Mouse (Mus musculus) limb, embryonic 10.5 days (tissue): ENCODE data around the gene Ulk4. TPM values are rescaled to one million over a fixed set of nuclear protein-coding genes. Genes with fewer than 3 reads are reported as not detected.

Experiments
- DNase-seq: peaks from one replicate; pipeline ENCODE4 v3.0.0-alpha.2; 2017; ENCODE audit warnings: low spot score
- H3K27ac ChIP-seq: fragments of 300-500 bp; sonication (generic); 2 replicates; pipeline ENCODE4 v1.5.1; 2016; ENCODE audit warnings: mild to moderate bottlenecking
- H3K27me3 ChIP-seq: fragments of 300-500 bp; sonication (generic); 2 replicates; pipeline ENCODE4 v1.6.1; 2016; ENCODE audit warnings: low read depth, mild to moderate bottlenecking; ENCODE audit not compliant: poor library complexity, severe bottlenecking
- H3K36me3 ChIP-seq: fragments of 300-500 bp; sonication (generic); 2 replicates; pipeline ENCODE4 v1.6.1; 2016; ENCODE audit warnings: mild to moderate bottlenecking, moderate library complexity
- H3K4me1 ChIP-seq: fragments of 300-500 bp; sonication (generic); 2 replicates; pipeline ENCODE4 v1.6.1; 2016
- H3K4me3 ChIP-seq: fragments of 300-500 bp; sonication (generic); 2 replicates; pipeline ENCODE4 v1.5.1; 2016; ENCODE audit warnings: mild to moderate bottlenecking, moderate library complexity
- H3K9me3 ChIP-seq: fragments of 300-500 bp; sonication (generic); replicated peaks from 2 replicates; pipeline ENCODE4 v1.6.1; 2016; ENCODE audit warnings: mild to moderate bottlenecking
- WGBS: fragments of 180-500 bp; shearing (Covaris S2); methylation state at CpG from one replicate; pipeline ENCODE4 v1.1.7; 2016; 5-methylcytosine and 5-hydroxymethylcytosine counted together
- polyA plus RNA-seq: library from polyadenylated mRNA; unstranded; fragments of >200 nt; fragmentation: Nextera tagmentation; extraction: Ambion mirVana; gene quantifications from 2 replicates; pipeline ENCODE4 v1.2.1, GENCODE M21; 2016

Ulk4 gene
- polyA plus RNA-seq, 1 experiment from 2014 or later: 140 TPM

DNA sequence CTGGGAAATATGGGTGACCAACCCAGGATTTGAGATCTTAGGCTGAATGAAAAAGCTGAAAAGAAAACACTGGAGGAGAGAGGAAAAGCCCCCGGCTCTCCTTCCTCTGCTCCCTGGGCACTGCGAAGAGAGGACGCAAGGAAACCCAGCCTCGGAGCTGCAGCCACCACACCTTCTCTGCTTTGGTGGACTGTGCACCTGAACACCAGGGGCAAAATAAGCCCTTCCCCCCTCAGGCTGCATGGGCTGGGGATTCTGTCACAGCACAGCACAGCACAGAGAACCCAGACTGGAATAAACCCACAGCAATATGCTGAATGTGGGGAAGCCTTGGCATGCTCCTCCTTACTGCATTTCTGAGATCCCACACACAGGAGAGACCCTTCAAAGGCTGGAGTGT is 81.9 kb downstream of the Ulk4 start:
- no peaks in the 10 kb centered on the region for H3K27me3 ChIP-seq
- no peak overlapping the region for H3K4me3 ChIP-seq
- peaks cover 12% of the 10 kb centered on the region; the same call in 1 of the 2 replicates for H3K36me3 ChIP-seq
- no peak for DNase-seq
- H3K27ac ChIP-seq: no peak overlapping the region
- 99% methylated on average over 4 of the region's 4 CpGs for whole genome bisulfite sequencing
- H3K9me3 ChIP-seq: peaks cover 7% of the 10 kb centered on the region
- H3K4me1 ChIP-seq: no peaks in the 10 kb centered on the region

DNA sequence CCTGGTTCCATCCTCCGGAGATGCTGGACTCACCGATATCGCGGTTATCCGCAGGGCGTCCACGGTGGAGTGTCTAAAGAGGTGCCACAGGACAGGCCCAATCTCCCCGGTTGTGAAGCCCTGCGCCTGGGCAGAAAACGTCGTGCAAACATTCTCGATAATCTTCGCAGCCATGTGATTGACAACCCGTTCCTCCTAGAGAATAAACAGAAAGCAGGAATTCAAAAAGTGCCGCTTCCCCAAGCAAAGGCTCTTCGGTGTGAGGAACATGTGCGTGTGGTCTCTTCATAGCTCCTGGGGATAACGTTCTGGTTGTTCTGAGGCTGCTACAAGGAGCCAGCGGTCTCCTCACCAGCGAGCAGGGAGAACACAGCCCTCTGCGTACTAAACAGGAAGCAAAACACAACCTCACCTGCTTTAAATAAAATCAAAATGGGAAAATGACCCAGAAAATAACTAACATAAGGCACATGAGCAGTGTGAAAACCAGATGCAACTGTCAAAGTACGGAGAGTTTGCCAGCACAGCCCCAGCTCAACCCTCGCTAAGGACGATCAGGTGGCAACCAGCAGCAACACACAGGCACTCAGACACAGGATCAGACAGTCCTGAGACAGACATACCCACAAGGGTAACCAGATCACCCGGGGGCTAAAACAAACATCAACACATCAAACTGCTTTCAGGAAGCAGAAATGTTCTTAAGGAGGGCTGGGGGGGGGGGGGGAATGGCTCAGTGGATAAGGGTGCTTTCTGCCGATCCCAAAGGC is 84.2 kb downstream of the Ulk4 start:
- no peak overlapping the region for H3K27ac ChIP-seq
- no peak for DNase-seq
- no peaks in the 10 kb centered on the region for H3K27me3 ChIP-seq
- WGBS: 93% methylated on average over 26 of the region's 26 CpGs
- H3K36me3 ChIP-seq: peaks cover 12% of the 10 kb centered on the region; the same call in 1 of the 2 replicates
- no peak overlapping the region for H3K4me3 ChIP-seq
- H3K9me3 ChIP-seq: peaks cover 7% of the 10 kb centered on the region
- no peaks in the 10 kb centered on the region for H3K4me1 ChIP-seq

DNA sequence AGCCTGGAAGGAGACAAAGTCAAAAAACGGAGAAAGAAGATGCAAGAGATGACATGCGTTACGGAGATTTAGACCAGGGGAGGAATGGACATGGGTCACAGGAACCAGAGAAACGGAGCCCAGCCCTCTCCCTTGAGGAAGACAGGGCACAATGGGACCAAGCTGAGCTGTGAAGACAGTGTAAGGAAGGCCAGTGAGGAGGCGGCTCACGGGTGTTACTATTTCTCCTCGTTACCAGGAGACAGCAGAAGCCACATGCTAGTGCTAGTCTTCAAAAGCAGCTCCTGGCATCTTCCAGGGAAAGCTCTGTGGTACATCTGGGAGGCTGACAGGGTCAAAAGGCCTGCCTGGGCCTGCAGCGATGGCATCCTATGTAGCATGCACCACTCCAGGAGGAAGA is 89.2 kb downstream of the Ulk4 start:
- Histone ChIP-seq H3K27me3 (no peaks in the 10 kb centered on the region), H3K9me3 (no peaks in the 10 kb centered on the region), H3K36me3 (peaks cover 8% of the 10 kb centered on the region; the same call in 1 of the 2 replicates), H3K27ac (no peak overlapping the region), H3K4me3 (no peak overlapping the region), H3K4me1 (no peaks in the 10 kb centered on the region)
- 87% methylated on average over 8 of the region's 8 CpGs for WGBS
- DNase-seq: no peak

DNA sequence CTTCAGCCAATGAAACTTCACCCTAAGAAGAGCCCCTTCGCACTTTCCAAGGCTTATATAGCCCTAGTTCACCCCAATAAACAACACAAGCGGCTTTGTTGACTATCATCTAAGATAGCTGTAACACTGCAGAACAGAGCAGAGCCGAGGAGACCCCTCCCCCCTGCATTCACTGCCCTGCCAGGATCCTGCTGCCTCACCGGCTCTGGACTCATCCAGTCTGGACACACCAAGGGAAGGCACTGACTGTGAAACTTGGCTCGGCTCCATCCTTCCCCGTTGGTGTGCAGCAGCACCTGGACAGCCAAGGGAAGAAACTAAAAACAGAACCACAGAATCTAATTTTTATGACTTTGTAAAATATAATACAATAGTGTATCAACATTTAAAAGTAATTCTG is 91.2 kb downstream of the Ulk4 start:
- WGBS: 56% methylated on average over 6 of the region's 6 CpGs
- no peak for DNase-seq
- H3K4me3 ChIP-seq: no peak overlapping the region

DNA sequence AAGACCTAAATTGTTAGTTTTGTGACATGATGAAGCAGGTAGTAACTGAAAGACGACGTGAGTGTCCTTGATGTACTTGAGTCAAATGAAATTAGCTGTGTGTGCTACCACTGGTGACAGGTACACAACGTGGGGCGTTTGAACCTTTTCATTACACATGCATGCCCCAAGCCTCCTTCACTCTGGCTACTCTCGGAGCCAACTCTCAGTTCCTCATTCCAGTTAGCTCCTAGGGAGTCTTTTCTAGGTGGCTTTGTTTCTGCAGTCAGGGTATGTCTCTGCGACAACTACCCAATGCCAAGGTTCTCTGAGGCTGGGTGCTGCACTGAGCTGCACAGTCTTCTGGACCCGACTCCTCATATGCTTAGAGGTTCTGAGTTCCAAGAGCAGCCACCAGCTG is 100.6 kb downstream of the Ulk4 start:
- Histone ChIP-seq H3K4me1 (no peaks in the 10 kb centered on the region), H3K9me3 (no peaks in the 10 kb centered on the region), H3K4me3 (no peak overlapping the region), H3K36me3 (no peaks in the 10 kb centered on the region), H3K27me3 (no peaks in the 10 kb centered on the region), H3K27ac (no peak overlapping the region)
- WGBS: 88% methylated on average over 7 of the region's 7 CpGs
- DNase-seq: no peak

More for the DNA sequence above, 91.2 kb downstream of the Ulk4 start:
- no peaks in the 10 kb centered on the region; the same call in 1 of the 2 replicates for H3K36me3 ChIP-seq
- no peaks in the 10 kb centered on the region for H3K4me1 ChIP-seq
- H3K27me3 ChIP-seq: no peaks in the 10 kb centered on the region
- H3K27ac ChIP-seq: no peak overlapping the region
- no peaks in the 10 kb centered on the region for H3K9me3 ChIP-seq

DNA sequence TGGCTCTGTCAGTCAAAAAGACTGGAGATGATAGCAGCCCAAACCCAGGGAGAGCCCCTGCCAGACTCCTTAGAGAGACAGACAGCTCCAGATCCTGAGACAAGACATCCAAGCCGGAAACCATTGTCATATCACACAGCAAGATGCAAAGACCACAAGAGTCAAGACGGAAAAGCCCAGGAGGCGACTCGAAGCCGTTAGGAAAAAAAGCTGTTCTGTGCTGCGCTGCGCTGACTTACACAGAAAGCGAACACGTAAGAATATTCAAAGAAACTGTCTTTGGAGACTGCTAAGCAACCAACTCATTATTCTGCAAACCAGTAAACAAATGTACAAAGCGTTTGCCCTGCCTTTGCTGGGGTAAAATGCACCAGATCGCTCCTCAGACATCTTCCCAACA is 101.8 kb downstream of the Ulk4 start:
- H3K9me3 ChIP-seq: no peaks in the 10 kb centered on the region
- no peaks in the 10 kb centered on the region for H3K4me1 ChIP-seq
- 92% methylated on average over 11 of the region's 11 CpGs for WGBS
- no peaks in the 10 kb centered on the region for H3K36me3 ChIP-seq
- H3K27ac ChIP-seq: no peak overlapping the region
- DNase-seq: no peak
- H3K4me3 ChIP-seq: no peak overlapping the region
- H3K27me3 ChIP-seq: no peaks in the 10 kb centered on the region

DNA sequence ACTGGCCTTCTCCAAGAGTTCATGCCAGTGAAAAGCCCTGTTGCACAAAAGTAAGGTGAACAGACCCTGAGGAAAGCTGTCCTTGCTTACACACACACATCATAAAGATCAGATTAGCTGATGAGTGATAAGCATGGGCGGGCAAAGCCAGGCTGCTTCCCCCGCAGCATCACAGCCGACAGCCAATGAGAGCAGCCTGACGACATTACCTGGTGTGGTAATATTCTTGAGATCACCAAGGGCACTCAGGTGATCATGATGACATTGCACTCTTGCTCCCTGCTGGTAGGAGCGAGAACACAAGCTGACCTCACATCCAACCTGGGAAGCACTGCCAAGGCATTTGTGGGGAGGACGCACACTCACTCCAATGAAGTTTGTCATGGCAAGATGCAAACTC is 104.9 kb downstream of the Ulk4 start:
- no peak for DNase-seq
- Histone ChIP-seq H3K4me1 (no peaks in the 10 kb centered on the region), H3K27me3 (no peaks in the 10 kb centered on the region), H3K9me3 (no peaks in the 10 kb centered on the region), H3K27ac (no peak overlapping the region), H3K36me3 (no peaks in the 10 kb centered on the region), H3K4me3 (no peak overlapping the region)
- WGBS: 89% methylated on average over 6 of the region's 6 CpGs

DNA sequence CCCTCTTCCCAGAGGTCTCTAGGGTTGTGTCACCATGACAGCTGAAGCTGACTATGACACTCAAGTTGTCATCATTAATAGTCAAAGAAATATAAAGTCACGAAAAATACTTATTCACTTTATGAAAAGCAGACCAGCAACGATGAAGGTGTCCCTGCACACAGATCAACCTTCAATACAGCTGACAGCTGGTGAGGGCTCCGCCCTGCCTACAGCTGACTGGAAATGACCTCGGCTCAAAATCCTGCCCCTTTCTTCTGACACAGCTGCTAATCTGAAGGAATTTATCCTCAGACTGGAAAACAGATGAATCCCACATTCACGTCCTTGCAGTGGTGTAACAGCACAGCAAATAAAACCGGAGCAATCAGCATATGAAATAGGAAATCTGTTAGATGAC is 105.4 kb downstream of the Ulk4 start:
- H3K27me3 ChIP-seq: no peaks in the 10 kb centered on the region
- no peaks in the 10 kb centered on the region for H3K36me3 ChIP-seq
- H3K4me3 ChIP-seq: no peak overlapping the region
- no peaks in the 10 kb centered on the region for H3K4me1 ChIP-seq
- DNase-seq: no peak
- 89% methylated on average over 6 of the region's 6 CpGs for WGBS
- no peak overlapping the region for H3K27ac ChIP-seq
- no peaks in the 10 kb centered on the region for H3K9me3 ChIP-seq

DNA sequence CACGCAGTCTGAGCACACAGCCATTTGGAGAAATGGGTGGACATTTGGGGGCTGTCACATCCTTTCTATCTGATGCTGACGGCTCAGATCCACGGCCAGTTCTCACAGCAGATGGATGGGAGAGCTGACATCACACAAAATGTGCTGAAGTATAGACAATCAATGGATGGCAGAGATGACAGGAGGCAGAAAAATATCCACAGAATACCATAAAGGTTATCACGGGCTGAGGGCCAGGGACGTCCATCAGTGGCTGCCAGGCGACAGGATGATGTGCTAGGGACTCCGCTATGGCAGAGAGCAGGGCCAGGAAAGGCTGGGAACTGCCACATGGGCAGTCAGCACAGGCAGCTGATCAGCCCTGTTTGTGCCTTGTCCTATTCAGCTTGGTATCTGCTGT is 112.4 kb downstream of the Ulk4 start:
- 83% methylated on average over 7 of the region's 7 CpGs for WGBS
- no peak for DNase-seq

DNA sequence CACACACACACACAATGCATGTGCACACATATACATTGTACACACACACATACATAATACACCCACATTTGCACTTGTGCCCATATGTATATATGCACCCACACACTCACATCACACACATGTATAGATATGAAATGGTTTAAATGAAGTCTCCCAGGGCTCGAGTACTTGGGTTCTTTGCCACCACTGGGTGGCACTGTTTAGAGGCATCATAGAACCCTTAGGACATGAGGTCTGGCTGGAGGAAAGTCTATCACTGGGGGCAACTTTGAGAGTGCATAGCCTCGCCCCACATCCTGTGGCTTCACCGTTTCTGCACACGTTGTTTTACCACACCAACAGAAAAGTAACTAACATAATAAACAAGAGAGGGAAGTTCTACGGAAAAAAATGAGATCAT is 114.2 kb downstream of the Ulk4 start:
- peaks cover 6% of the 10 kb centered on the region; the same call in 1 of the 2 replicates for H3K4me1 ChIP-seq
- WGBS: 63% methylated on average over 5 of the region's 5 CpGs
- H3K9me3 ChIP-seq: 0 out of 2 replicates have a peak, but pooled peaks cover 2% of the 10 kb centered on the region
- H3K4me3 ChIP-seq: no peak overlapping the region
- H3K27ac ChIP-seq: no peak overlapping the region
- H3K36me3 ChIP-seq: no peaks in the 10 kb centered on the region
- DNase-seq: no peak
- no peaks in the 10 kb centered on the region for H3K27me3 ChIP-seq

More for the DNA sequence above, 112.4 kb downstream of the Ulk4 start:
- Histone ChIP-seq H3K36me3 (no peaks in the 10 kb centered on the region), H3K9me3 (0 out of 2 replicates have a peak, but pooled peaks cover 2% of the 10 kb centered on the region), H3K27ac (no peak overlapping the region), H3K4me3 (no peak overlapping the region), H3K4me1 (peaks cover 6% of the 10 kb centered on the region; the same call in 1 of the 2 replicates), H3K27me3 (no peaks in the 10 kb centered on the region)

DNA sequence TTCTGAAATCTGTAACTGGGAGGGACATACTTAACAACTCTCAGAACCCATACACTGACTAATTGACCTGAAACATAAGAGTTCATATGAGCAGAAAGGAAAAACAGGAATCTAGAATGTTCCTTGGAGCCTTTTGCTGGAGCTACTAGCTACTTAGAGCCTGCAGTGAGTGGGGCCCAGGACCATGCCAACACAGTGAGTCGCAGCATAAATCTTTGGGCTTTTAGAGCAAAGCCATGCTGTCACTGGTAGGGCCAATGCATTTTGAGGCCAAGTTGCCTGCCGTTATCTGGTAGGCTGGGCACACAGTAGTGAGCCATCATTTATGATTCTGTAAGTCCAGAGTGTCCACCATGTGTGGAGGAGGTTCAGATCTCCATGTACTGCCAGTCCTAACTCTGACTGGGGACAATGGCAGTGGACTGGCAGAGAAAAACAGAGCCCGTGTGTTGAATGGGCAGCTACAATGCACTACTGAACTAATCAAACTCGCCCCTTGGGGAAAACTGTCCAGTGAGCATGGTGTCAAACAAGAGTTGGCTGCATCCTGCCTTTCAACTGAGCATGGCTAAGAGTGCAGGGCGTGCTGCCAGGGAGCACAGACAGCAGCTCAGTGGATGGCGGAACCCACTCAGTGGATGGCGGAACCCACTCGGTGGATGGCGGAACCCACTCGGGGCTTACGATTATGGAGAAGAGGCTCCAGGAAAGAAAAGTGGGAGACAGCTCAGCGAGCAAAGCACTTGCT is 115.0 kb downstream of the Ulk4 start:
- 92% methylated on average over 12 of the region's 12 CpGs for WGBS
- no peak for DNase-seq
- no peak overlapping the region for H3K27ac ChIP-seq
- H3K4me3 ChIP-seq: no peak overlapping the region
- peaks cover 6% of the 10 kb centered on the region; the same call in 1 of the 2 replicates for H3K4me1 ChIP-seq
- H3K36me3 ChIP-seq: no peaks in the 10 kb centered on the region
- H3K9me3 ChIP-seq: 0 out of 2 replicates have a peak, but pooled peaks cover 2% of the 10 kb centered on the region
- H3K27me3 ChIP-seq: no peaks in the 10 kb centered on the region

DNA sequence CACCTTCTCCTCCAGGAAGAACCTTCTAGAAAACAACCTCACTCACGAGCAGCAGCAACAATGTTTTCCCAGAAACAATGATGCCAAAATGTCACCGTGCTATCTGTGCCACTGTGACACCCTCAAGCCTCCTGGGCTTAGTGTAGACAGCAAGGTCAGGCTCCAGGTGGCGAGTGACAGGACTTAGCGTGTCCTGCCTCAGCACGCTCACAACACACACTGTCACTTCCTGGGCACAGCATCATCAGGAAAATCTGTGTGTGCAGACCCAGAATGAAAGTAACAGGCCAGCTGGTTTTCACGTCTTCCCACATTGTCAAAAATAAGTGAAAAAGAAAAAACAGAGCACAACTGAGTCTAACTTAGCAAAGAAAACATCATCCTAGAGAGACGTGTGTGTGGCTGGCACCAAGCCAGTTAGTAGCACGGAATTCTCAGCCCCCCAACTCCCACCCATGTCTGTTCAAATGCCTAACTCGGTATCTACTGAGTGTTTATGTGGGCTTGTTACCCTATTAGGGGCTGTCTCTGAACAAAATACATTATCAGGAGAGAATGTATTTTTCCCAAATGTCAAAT is 120.7 kb downstream of the Ulk4 start:
- no peak overlapping the region for H3K27ac ChIP-seq
- no peaks in the 10 kb centered on the region for H3K27me3 ChIP-seq
- no peaks in the 10 kb centered on the region for H3K9me3 ChIP-seq
- H3K4me3 ChIP-seq: no peak overlapping the region
- DNase-seq: no peak
- WGBS: 86% methylated on average over 9 of the region's 9 CpGs
- H3K4me1 ChIP-seq: peaks cover 1% of the 10 kb centered on the region; the same call in 1 of the 2 replicates
- H3K36me3 ChIP-seq: no peaks in the 10 kb centered on the region

DNA sequence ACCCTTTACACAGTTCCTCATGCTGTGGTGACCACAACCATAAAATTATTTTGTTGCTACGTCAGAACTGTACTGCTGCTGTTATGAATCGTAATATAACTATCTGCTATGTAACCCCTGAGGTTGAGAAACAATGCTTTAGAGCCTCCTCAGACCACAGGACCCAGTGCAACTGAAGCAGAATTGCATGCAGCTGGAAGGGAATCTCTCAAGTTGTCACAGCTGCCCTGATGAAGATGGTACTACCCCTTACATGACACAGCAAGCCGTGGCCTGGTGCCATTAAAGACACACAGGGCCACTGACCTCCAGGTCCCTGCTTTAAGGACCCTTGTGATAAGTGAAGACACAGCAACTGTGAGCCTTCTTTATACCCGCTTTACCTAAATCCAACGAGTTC is 123.7 kb downstream of the Ulk4 start:
- Histone ChIP-seq H3K4me3 (no peak overlapping the region), H3K9me3 (no peaks in the 10 kb centered on the region), H3K36me3 (no peaks in the 10 kb centered on the region), H3K27me3 (no peaks in the 10 kb centered on the region), H3K4me1 (peaks cover 14% of the 10 kb centered on the region), H3K27ac (no peak overlapping the region)
- whole genome bisulfite sequencing: 92% methylated on average over 5 of the region's 5 CpGs
- no peak for DNase-seq
